Mouse (Mus musculus) lung, embryonic 16.5 days (tissue): ENCODE results near the gene Rmnd5b. TPM values are rescaled to one million over a fixed set of nuclear protein-coding genes. Genes with fewer than 3 reads are reported as not detected.

ENCODE experiments used
- ATAC-seq: fragments of 200-750 bp; cut with Nextera tagmentation; 2 replicates; pipeline ENCODE4 v1.8.0; 2017; ENCODE audit warnings: low read depth, mild to moderate bottlenecking, moderate library complexity
- H3K27ac ChIP-seq: fragments of 300-500 bp; sonication (generic); 2 replicates; pipeline ENCODE4 v1.5.1; 2014; ENCODE audit warnings: mild to moderate bottlenecking, control low read depth, low read length
- H3K27me3 ChIP-seq: fragments of 300-500 bp; sonication (generic); 2 replicates; pipeline ENCODE4 v1.6.1; 2014; ENCODE audit warnings: low read depth, low read length, mixed read lengths; ENCODE audit not compliant: control insufficient read depth, insufficient read depth
- H3K36me3 ChIP-seq: fragments of 300-500 bp; sonication (generic); 2 replicates; pipeline ENCODE4 v1.6.1; 2014; ENCODE audit warnings: low read length; ENCODE audit not compliant: control insufficient read depth, insufficient read depth
- H3K4me1 ChIP-seq: fragments of 300-500 bp; sonication (generic); replicated peaks from 2 replicates; pipeline ENCODE4 v1.6.1; 2014; ENCODE audit warnings: low read length, mixed read lengths; ENCODE audit not compliant: control insufficient read depth, insufficient read depth
- H3K4me2 ChIP-seq: fragments of 300-500 bp; sonication (generic); 2 replicates; pipeline ENCODE4 v1.6.1; 2014; ENCODE audit warnings: low read depth, low read length, control low read depth
- H3K4me3 ChIP-seq: fragments of 300-500 bp; sonication (generic); 2 replicates; pipeline ENCODE4 v1.5.1; 2014; ENCODE audit warnings: mild to moderate bottlenecking, low read length, control low read depth
- H3K9ac ChIP-seq: fragments of 300-500 bp; sonication (generic); 2 replicates; pipeline ENCODE4 v1.6.1; 2014; ENCODE audit warnings: low read length, control low read depth
- H3K9me3 ChIP-seq: fragments of 300-500 bp; sonication (generic); 2 replicates; pipeline ENCODE4 v1.6.1; 2016; ENCODE audit warnings: low read length; ENCODE audit not compliant: control insufficient read depth
- WGBS: fragments of 180-500 bp; shearing (Covaris S2); extraction: QIAGEN DNeasy Blood & Tissue Kit; methylation state at CpG from one replicate; pipeline ENCODE4 v1.1.7; 2014; 5-methylcytosine and 5-hydroxymethylcytosine counted together
- polyA plus RNA-seq: library from polyadenylated mRNA; unstranded; fragments of >200 nt; fragmentation: Nextera tagmentation; extraction: Ambion mirVana; gene quantifications from 2 replicates; pipeline ENCODE4 v1.2.1, GENCODE M21; 2015

The Rmnd5b gene
- polyA plus RNA-seq, 1 experiment from 2014 or later = 41.1 TPM

- H3K4me2 ChIP-seq = no peak overlapping the region
- WGBS = 80% methylated on average over 7 of the region's 7 CpGs
- peaks cover 76% of the 10 kb centered on the region for H3K36me3 ChIP-seq
- no peaks in the 10 kb centered on the region for H3K4me1 ChIP-seq
- H3K9ac ChIP-seq = no peak overlapping the region
- no peak overlapping the region for H3K4me3 ChIP-seq
- H3K27me3 ChIP-seq = no peaks in the 10 kb centered on the region
- no peak overlapping the region for H3K27ac ChIP-seq
- no peak for ATAC-seq
- H3K9me3 ChIP-seq = no peaks in the 10 kb centered on the region
Observed at GRCm38 (mm10) chr11:51591915-51592314, 43.8 kb downstream of the Rmnd5b start.

GRCm38 (mm10) chr11:51591168-51591567 is 44.5 kb downstream of the Rmnd5b start:
- Histone ChIP-seq H3K27ac (no peak overlapping the region), H3K36me3 (peaks cover 72% of the 10 kb centered on the region), H3K9ac (no peak overlapping the region), H3K4me3 (no peak overlapping the region), H3K4me1 (no peaks in the 10 kb centered on the region; the same call in 1 of the 2 replicates), H3K4me2 (no peak overlapping the region), H3K27me3 (no peaks in the 10 kb centered on the region), H3K9me3 (no peaks in the 10 kb centered on the region)
- 33% methylated on average over 7 of the region's 7 CpGs for WGBS
- no peak for ATAC-seq

GRCm38 (mm10) chr11:51590002-51590401 is 45.7 kb downstream of the Rmnd5b start:
- H3K9me3 ChIP-seq = no peaks in the 10 kb centered on the region
- H3K4me3 ChIP-seq = no peak overlapping the region
- H3K4me1 ChIP-seq = peaks cover 11% of the 10 kb centered on the region
- ATAC-seq = no peak
- H3K27me3 ChIP-seq = no peaks in the 10 kb centered on the region
- H3K9ac ChIP-seq = no peak overlapping the region
- H3K27ac ChIP-seq = no peak overlapping the region
- peaks cover 61% of the 10 kb centered on the region for H3K36me3 ChIP-seq
- no peak overlapping the region for H3K4me2 ChIP-seq

GRCm38 (mm10) chr11:51588833-51589232 is 46.9 kb downstream of the Rmnd5b start:
- Histone ChIP-seq H3K27ac (no peak overlapping the region), H3K9me3 (no peaks in the 10 kb centered on the region)
- 94% methylated on average over 3 of the region's 3 CpGs for WGBS

GRCm38 (mm10) chr11:51587059-51587458 is 48.6 kb downstream of the Rmnd5b start:
- Histone ChIP-seq H3K4me3 (no peak overlapping the region), H3K9ac (no peak overlapping the region), H3K27ac (no peak overlapping the region), H3K4me1 (peaks cover 17% of the 10 kb centered on the region), H3K4me2 (no peak overlapping the region), H3K27me3 (no peaks in the 10 kb centered on the region), H3K36me3 (peaks cover 44% of the 10 kb centered on the region), H3K9me3 (no peaks in the 10 kb centered on the region)
- 82% methylated on average over 1 of the region's 1 CpGs for WGBS
- ATAC-seq = no peak

More at GRCm38 (mm10) chr11:51588833-51589232, 46.9 kb downstream of the Rmnd5b start:
- Histone ChIP-seq H3K9ac (no peak overlapping the region), H3K4me2 (no peak overlapping the region), H3K4me3 (no peak overlapping the region), H3K27me3 (no peaks in the 10 kb centered on the region), H3K36me3 (peaks cover 52% of the 10 kb centered on the region), H3K4me1 (peaks cover 13% of the 10 kb centered on the region)
- ATAC-seq = no peak

- Histone ChIP-seq H3K4me2 (no peak overlapping the region), H3K36me3 (peaks cover 37% of the 10 kb centered on the region), H3K27ac (no peak overlapping the region), H3K4me1 (peaks cover 17% of the 10 kb centered on the region), H3K4me3 (no peak overlapping the region), H3K27me3 (no peaks in the 10 kb centered on the region), H3K9ac (no peak overlapping the region), H3K9me3 (no peaks in the 10 kb centered on the region)
- no peak for ATAC-seq
- WGBS = 90% methylated on average over 13 of the region's 13 CpGs
Observed at GRCm38 (mm10) chr11:51586411-51586810, 49.3 kb downstream of the Rmnd5b start.

- H3K9ac ChIP-seq = peak overlapping the region; percentile 90
- H3K27ac ChIP-seq = peak overlapping the region; percentile 96
- no peaks in the 10 kb centered on the region for H3K27me3 ChIP-seq
- H3K4me2 ChIP-seq = peak overlapping the region; percentile 71
- peak overlapping the region; percentile 75 for H3K4me3 ChIP-seq
- ATAC-seq = no peak
- WGBS = 51% methylated on average over 8 of the region's 8 CpGs
- peaks cover 34% of the 10 kb centered on the region for H3K36me3 ChIP-seq
- no peaks in the 10 kb centered on the region for H3K9me3 ChIP-seq
- H3K4me1 ChIP-seq = peaks cover 17% of the 10 kb centered on the region
Observed at GRCm38 (mm10) chr11:51585608-51586252, 50.0 kb downstream of the Rmnd5b start.

- H3K36me3 ChIP-seq = peaks cover 26% of the 10 kb centered on the region
- H3K4me2 ChIP-seq = peak within 1 kb of the TSS; percentile 71
- no peaks in the 10 kb centered on the region for H3K9me3 ChIP-seq
- peak within 1 kb of the TSS; percentile 75 for H3K4me3 ChIP-seq
- H3K9ac ChIP-seq = peak within 1 kb of the TSS; percentile 90
- WGBS = under 1% methylated on average over 58 of the region's 59 CpGs
- peaks cover 17% of the 10 kb centered on the region for H3K4me1 ChIP-seq
- no peaks in the 10 kb centered on the region for H3K27me3 ChIP-seq
- peak within 1 kb of the TSS; percentile 96 for H3K27ac ChIP-seq
- peak; percentile 97 for ATAC-seq
Observed at GRCm38 (mm10) chr11:51584431-51585248, 51.1 kb downstream of the Rmnd5b start, which contains the start of gene Phykpl. Gene Phykpl, plus strand, starts transcription at chr11:51584757.

GRCm38 (mm10) chr11:51584057-51584430 is 51.7 kb downstream of the Rmnd5b start:
- WGBS = 20% methylated on average over 9 of the region's 9 CpGs
- peak overlapping the region; percentile 71 for H3K4me2 ChIP-seq
- H3K27me3 ChIP-seq = no peaks in the 10 kb centered on the region
- no peaks in the 10 kb centered on the region for H3K9me3 ChIP-seq
- peak; percentile 4 for ATAC-seq
- peak overlapping the region; percentile 90 for H3K9ac ChIP-seq
- H3K4me3 ChIP-seq = peak overlapping the region; percentile 75
- H3K36me3 ChIP-seq = peaks cover 21% of the 10 kb centered on the region
- peaks cover 17% of the 10 kb centered on the region for H3K4me1 ChIP-seq
- H3K27ac ChIP-seq = peak overlapping the region; percentile 96
